Mouse (Mus musculus): ENCODE results near the gene Aacs. TPM values are rescaled to one million over a fixed set of nuclear protein-coding genes. Genes with fewer than 3 reads are reported as not detected.
A peak's percentile ranks its signal among the peaks of the same experiment; 100 is the strongest.

The Aacs gene
- polyA plus RNA-seq, 1 experiment = 51.0 TPM

GRCm38 (mm10) chr5:125461868-125462445 is 13.7 kb upstream of the Aacs start:
- WGBS = 6% methylated on average over 10 of the region's 10 CpGs

GRCm38 (mm10) chr5:125465192-125465591 is 10.4 kb upstream of the Aacs start:
- Histone ChIP-seq H3K27ac (ENCODE audit: control insufficient read depth, insufficient read depth, low read length) (no peak overlapping the region), H3K4me1 (replicated peaks; ENCODE audit: control insufficient read depth, insufficient read depth, low read length) (peaks cover 4% of the 10 kb centered on the region), H3K27me3 (ENCODE audit: control insufficient read depth, insufficient read depth, low read length) (no peaks in the 10 kb centered on the region), H3K4me3 (ENCODE audit: control insufficient read depth, insufficient read depth, low read length) (no peak overlapping the region), H3K36me3 (ENCODE audit: control insufficient read depth, insufficient read depth, low read length) (no peaks in the 10 kb centered on the region)
- 36% methylated on average over 7 of the region's 7 CpGs for WGBS
- no peak for DNase-seq
- TF ChIP-seq CTCF (IDR thresholded peaks at IDR 0.05; ENCODE audit: borderline replicate concordance, control insufficient read depth, extremely low read depth, insufficient read depth, low read length, poor library complexity) = no peak
- TF ChIP-seq POLR2A (IDR thresholded peaks at IDR 0.05; ENCODE audit: control insufficient read depth, extremely low read depth, insufficient read depth, low read length, poor library complexity) = no peak

More at GRCm38 (mm10) chr5:125461868-125462445, 13.7 kb upstream of the Aacs start:
- Histone ChIP-seq H3K27me3 (ENCODE audit: control insufficient read depth, insufficient read depth, low read length) (no peaks in the 10 kb centered on the region), H3K4me1 (replicated peaks; ENCODE audit: control insufficient read depth, insufficient read depth, low read length) (peaks cover 15% of the 10 kb centered on the region), H3K4me3 (ENCODE audit: control insufficient read depth, insufficient read depth, low read length) (no peak overlapping the region), H3K27ac (ENCODE audit: control insufficient read depth, insufficient read depth, low read length) (no peak overlapping the region), H3K36me3 (ENCODE audit: control insufficient read depth, insufficient read depth, low read length) (no peaks in the 10 kb centered on the region)
- peak; percentile 77 for DNase-seq
- TF ChIP-seq POLR2A (IDR thresholded peaks at IDR 0.05; ENCODE audit: control insufficient read depth, extremely low read depth, insufficient read depth, low read length, poor library complexity) (no peak), CTCF (IDR thresholded peaks at IDR 0.05; ENCODE audit: borderline replicate concordance, control insufficient read depth, extremely low read depth, insufficient read depth, low read length, poor library complexity) (peak; percentile 76; the same call in 1 of the 2 replicates)

GRCm38 (mm10) chr5:125465701-125466106 is 9.9 kb upstream of the Aacs start:
- H3K36me3 ChIP-seq (ENCODE audit: control insufficient read depth, insufficient read depth, low read length) = no peaks in the 10 kb centered on the region
- WGBS = under 1% methylated on average over 25 of the region's 25 CpGs
- TF ChIP-seq POLR2A (IDR thresholded peaks at IDR 0.05; ENCODE audit: control insufficient read depth, extremely low read depth, insufficient read depth, low read length, poor library complexity) (peak; percentile 42), CTCF (IDR thresholded peaks at IDR 0.05; ENCODE audit: borderline replicate concordance, control insufficient read depth, extremely low read depth, insufficient read depth, low read length, poor library complexity) (peak; percentile 61; the same call in 1 of the 2 replicates)
- H3K4me1 ChIP-seq (replicated peaks; ENCODE audit: control insufficient read depth, insufficient read depth, low read length) = peaks cover 4% of the 10 kb centered on the region
- peak; percentile 94 for DNase-seq
- no peaks in the 10 kb centered on the region for H3K27me3 ChIP-seq (ENCODE audit: control insufficient read depth, insufficient read depth, low read length)
- H3K27ac ChIP-seq (ENCODE audit: control insufficient read depth, insufficient read depth, low read length) = no peak overlapping the region
- H3K4me3 ChIP-seq (ENCODE audit: control insufficient read depth, insufficient read depth, low read length) = no peak overlapping the region

GRCm38 (mm10) chr5:125466483-125466882 is 9.1 kb upstream of the Aacs start:
- DNase-seq = no peak
- Histone ChIP-seq H3K27me3 (ENCODE audit: control insufficient read depth, insufficient read depth, low read length) (no peaks in the 10 kb centered on the region), H3K4me3 (ENCODE audit: control insufficient read depth, insufficient read depth, low read length) (no peak overlapping the region), H3K27ac (ENCODE audit: control insufficient read depth, insufficient read depth, low read length) (no peak overlapping the region), H3K4me1 (replicated peaks; ENCODE audit: control insufficient read depth, insufficient read depth, low read length) (peaks cover 4% of the 10 kb centered on the region), H3K36me3 (ENCODE audit: control insufficient read depth, insufficient read depth, low read length) (no peaks in the 10 kb centered on the region)
- WGBS = 94% methylated on average over 5 of the region's 5 CpGs
- no peak for TF ChIP-seq CTCF (IDR thresholded peaks at IDR 0.05; ENCODE audit: borderline replicate concordance, control insufficient read depth, extremely low read depth, insufficient read depth, low read length, poor library complexity)
- TF ChIP-seq POLR2A (IDR thresholded peaks at IDR 0.05; ENCODE audit: control insufficient read depth, extremely low read depth, insufficient read depth, low read length, poor library complexity) = no peak

GRCm38 (mm10) chr5:125467261-125467660 is 8.4 kb upstream of the Aacs start:
- TF ChIP-seq POLR2A (IDR thresholded peaks at IDR 0.05; ENCODE audit: control insufficient read depth, extremely low read depth, insufficient read depth, low read length, poor library complexity) (no peak), CTCF (IDR thresholded peaks at IDR 0.05; ENCODE audit: borderline replicate concordance, control insufficient read depth, extremely low read depth, insufficient read depth, low read length, poor library complexity) (no peak)
- Histone ChIP-seq H3K4me1 (replicated peaks; ENCODE audit: control insufficient read depth, insufficient read depth, low read length) (peaks cover 2% of the 10 kb centered on the region), H3K36me3 (ENCODE audit: control insufficient read depth, insufficient read depth, low read length) (no peaks in the 10 kb centered on the region), H3K27me3 (ENCODE audit: control insufficient read depth, insufficient read depth, low read length) (no peaks in the 10 kb centered on the region), H3K4me3 (ENCODE audit: control insufficient read depth, insufficient read depth, low read length) (no peak overlapping the region), H3K27ac (ENCODE audit: control insufficient read depth, insufficient read depth, low read length) (no peak overlapping the region)
- no peak for DNase-seq
- 94% methylated on average over 14 of the region's 14 CpGs for WGBS

- Histone ChIP-seq H3K27ac (ENCODE audit: control insufficient read depth, insufficient read depth, low read length) (no peak overlapping the region), H3K36me3 (ENCODE audit: control insufficient read depth, insufficient read depth, low read length) (no peaks in the 10 kb centered on the region), H3K4me3 (ENCODE audit: control insufficient read depth, insufficient read depth, low read length) (no peak overlapping the region), H3K4me1 (replicated peaks; ENCODE audit: control insufficient read depth, insufficient read depth, low read length) (no peaks in the 10 kb centered on the region), H3K27me3 (ENCODE audit: control insufficient read depth, insufficient read depth, low read length) (no peaks in the 10 kb centered on the region)
- no peak for DNase-seq
- no peak for TF ChIP-seq CTCF (IDR thresholded peaks at IDR 0.05; ENCODE audit: borderline replicate concordance, control insufficient read depth, extremely low read depth, insufficient read depth, low read length, poor library complexity)
- TF ChIP-seq POLR2A (IDR thresholded peaks at IDR 0.05; ENCODE audit: control insufficient read depth, extremely low read depth, insufficient read depth, low read length, poor library complexity) = no peak
- WGBS = 97% methylated on average over 4 of the region's 4 CpGs
These were observed 4.9 kb upstream of the Aacs start for GRCm38 (mm10) chr5:125470713-125471112.
